Mouse (Mus musculus): Measurements from ENCODE around the gene Fhl1. TPM values are rescaled to one million over a fixed set of nuclear protein-coding genes. Genes with fewer than 3 reads are reported as not detected.

The Fhl1 gene
- not detected for polyA plus RNA-seq (2017; shearing (Covaris generic))

DNA sequence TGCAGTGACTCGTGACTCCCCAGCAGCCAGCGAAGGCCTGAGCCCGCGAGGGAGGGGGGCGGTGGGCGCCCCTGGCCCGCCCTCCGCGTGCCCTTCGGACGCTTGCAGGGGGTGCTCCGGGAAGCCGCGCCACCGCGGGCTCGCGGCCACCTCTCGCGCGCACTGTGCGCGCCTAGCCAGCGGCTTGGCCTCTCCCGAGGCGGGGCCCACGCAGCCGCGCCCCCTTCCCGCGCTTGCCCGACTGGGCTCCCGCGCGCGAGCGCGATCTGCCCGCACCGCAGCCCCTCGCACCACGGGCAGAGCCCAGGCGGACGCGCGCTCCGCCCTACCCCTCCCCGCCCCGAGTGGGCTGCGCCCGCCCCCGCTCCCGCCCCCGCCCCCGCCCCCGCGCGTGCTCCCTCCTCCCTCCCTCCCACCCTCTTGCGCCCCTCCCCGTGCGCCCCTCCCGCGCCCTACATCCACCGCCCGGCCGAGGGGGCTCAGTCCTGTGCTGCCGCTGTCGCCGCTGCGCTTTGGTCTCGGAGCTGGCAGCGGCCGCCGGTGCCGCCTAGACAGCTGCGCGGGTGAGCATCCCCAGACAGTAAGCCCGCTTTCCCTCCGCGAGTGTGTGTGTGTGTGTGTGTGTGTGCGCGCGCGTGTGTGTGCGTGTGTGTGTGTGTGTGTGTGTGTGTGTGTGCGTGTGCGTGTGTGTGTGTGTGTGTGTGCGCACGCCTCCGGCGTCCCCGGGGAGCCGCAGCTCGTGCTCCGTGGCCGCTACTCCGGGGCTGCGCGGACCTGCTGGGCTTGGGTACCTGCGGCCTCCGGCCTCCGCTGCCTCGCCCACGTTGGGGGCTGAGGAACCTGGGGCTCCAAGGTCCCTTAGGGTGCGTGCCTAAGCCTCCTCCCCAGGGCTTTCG, at the start of gene Fhl1:
Gene Fhl1, plus strand, starts transcription at position 482 of the 896 bp plus-strand sequence.

DNA sequence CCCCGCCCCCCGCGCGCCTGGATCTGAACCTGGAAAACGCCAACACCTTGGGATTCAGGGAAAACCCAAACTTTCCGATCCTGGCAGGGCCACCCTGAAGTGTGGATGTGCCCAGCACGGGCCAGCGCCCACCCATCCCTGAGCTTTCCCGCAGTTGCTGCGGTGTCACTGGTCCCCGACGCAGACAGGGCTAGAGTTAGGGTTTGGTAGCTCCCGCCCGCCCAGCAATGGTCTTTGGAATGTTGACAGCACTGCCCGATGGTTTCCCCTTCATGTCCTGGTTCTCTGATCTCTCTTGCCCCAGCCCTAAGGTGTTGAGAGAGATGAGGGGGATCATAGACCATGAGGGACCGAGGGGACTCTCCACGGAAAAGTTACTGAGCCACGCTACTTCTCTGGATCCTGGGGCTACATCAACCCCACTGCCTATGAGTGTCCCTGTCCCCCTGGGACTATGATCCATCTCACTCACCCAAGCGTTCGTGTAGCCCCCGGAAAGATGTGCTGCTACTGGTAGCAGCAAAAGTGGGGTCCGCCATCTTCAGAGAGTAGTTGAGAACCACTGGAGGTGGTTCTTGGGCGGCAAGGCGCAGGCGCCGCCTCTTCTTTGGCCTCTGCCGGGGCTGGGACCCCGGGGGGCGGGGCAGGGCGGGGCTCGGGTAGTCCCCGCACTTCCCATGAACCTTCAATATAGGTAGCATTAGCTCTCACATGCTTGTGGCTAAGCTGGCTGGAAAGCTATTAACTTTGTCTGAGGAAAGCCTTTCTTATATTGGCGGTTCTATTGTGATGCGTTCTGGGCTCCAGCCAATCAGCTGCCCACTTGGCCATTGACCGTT, 90.4 kb downstream of the Fhl1 start, which contains the start of gene Map7d3:
Gene Map7d3, minus strand, starts transcription at position 562 of the 839 bp plus-strand sequence.

Other genes starting within 250 kb of the Fhl1 start
- gene Gm10477, start 207.0 kb upstream of the Fhl1 start, polyA plus RNA-seq (2017; shearing (Covaris generic)): not detected
- gene Gm648, start 182.2 kb upstream of the Fhl1 start, polyA plus RNA-seq (2017; shearing (Covaris generic)): not detected
- gene Mmgt1, start 133.7 kb upstream of the Fhl1 start, polyA plus RNA-seq (2017; shearing (Covaris generic)): 9.8 TPM
- gene Slc9a6, start 122.0 kb upstream of the Fhl1 start, polyA plus RNA-seq (2017; shearing (Covaris generic)): 14.5 TPM
- gene Map7d3, start 90.5 kb downstream of the Fhl1 start, polyA plus RNA-seq (2017; shearing (Covaris generic)): 0.20 TPM
- not detected for gene Adgrg4, start 138.4 kb downstream of the Fhl1 start, polyA plus RNA-seq (2017; shearing (Covaris generic))